Mouse (Mus musculus) megakaryocyte-erythroid progenitor cell, adult 5-6 weeks (primary cell): ENCODE data around the gene 4932438H23Rik. TPM values are rescaled to one million over a fixed set of nuclear protein-coding genes. Genes with fewer than 3 reads are reported as not detected.

ENCODE experiments used
- ATAC-seq: replicated peaks from 2 replicates; pipeline ENCODE4 v1.8.0; 2016; ENCODE audit warnings: mild to moderate bottlenecking, inconsistent platforms; ENCODE audit not compliant: severe bottlenecking, poor library complexity, low FRiP score, low TSS enrichment
- total RNA-seq, 2 experiments: library from RNA; stranded (forward) in 1 of 2; stranded (reverse) in 1 of 2; fragments of 200-1000, 215-1000 nt in 1 of 2; fragments of >200 nt in 1 of 2; fragmentation: Nextera tagmentation in 1 of 2; gene quantifications; 2 replicates each; pipeline ENCODE4 v1.2.3; 2014 to 2017

Gene 4932438H23Rik
- total RNA-seq (2014; fragmentation: Nextera tagmentation) (not detected in 2 replicates), total RNA-seq (2017) (not detected in 2 replicates)

DNA sequence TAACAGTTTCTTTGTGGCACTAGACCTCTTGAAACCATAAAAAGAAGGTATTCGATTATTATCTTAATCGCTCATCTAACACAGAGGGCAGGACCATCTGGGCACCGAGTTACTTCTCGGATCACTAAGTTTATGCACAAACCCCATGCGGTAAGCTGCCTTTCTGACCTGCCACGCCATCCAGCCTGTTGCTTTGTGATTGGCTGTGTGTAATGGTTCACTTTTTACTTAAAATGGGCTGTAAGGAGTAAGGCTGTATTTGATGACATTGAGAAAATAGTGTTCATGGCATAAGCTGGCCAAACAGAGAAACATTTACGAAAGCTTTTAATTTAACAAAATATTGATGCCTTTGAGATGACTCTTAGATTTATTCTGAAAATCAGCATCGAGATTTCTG, at the start of gene 4932438H23Rik:
Gene 4932438H23Rik (minus strand): TSS at position 101 of the 400 bp plus-strand sequence.
- no peak for ATAC-seq

DNA sequence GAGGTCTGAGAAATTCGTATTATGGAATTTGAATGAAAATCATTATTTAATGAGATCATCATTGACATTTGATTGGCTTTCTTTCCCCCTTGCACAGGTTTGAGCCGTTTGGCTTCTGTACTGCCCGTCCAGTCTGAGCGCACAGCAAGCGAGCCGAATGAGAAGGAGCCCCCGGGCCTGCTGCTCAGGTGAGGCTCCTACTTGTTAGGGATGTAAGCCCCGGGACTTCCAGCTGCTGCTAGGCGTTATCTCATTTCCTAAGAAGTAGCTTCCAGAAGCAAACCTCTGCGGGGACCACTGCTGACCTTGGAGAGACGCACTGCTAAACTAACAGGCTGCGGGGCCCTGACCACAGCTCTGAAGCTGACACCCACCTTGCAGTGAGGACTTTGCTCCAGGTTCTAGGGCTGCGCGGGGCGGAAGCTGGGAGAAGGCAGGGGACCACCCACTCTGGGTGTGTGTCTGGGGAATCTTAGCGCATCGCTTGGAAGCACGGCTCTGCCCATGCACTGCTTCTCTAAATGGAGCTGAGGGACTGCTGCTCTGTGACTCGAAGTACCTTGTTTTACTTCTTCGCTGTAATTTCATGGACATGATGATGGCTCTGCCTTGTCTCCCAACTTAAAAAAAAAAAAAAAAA, 46.2 kb upstream of the 4932438H23Rik start:
- no peak for ATAC-seq

DNA sequence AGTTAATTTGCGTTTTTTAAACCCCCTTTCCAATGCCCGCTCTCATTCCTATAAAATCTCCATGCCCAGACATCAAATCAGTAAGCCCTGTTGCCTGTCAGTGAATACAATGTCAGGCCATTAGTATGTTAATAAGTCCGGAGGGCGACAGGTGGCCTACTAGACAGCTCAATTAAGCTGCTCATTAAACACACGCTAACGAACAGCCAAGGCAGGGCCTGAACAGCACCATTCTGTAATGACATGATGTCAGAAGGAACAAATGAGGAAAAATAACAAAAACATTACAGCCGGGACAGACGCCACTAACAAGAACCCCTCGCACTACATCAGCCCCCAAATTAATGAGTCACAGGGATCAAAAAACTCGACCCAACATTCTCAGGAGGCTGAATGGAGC, 45.5 kb upstream of the 4932438H23Rik start:
- no peak for ATAC-seq

DNA sequence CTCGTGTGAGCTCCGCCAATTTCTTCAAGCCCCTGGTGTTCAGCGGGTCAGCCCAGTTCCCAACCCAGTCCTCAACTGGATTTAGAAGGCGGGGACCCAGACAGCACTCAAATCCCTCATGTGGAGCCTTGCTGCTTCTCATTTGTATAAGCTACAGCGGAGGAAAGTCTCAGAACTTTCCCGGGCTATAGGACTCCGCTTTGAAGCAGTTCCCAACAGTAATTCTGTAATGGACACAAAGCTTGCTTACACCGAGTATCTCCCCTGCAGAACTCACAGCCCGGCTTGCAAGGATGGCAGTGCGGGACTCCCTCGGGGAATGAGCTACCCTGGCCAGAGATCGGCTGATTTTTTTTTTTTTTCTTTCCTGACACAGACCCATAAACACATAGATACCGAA, 45.1 kb upstream of the 4932438H23Rik start:
- ATAC-seq: no peak

DNA sequence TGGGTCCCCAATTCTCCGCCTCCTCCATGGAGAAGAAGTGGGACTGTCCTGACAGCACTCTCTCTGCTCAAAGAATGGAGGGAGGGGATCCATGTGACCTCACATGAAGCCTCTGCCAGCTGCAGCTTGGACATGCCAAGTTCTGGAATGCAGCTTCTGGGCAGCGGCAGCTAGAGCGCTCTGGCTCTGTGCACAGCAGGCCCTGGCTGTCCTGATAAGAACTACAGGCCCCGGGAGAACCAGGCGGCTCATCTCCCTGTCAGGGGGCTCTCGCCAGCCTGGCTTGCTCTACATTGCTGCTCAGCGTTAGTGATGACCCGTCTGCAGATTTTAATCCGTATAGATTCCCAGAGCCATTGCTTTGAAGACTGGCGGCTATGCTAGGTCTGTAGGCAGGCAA, 44.6 kb upstream of the 4932438H23Rik start:
- ATAC-seq: peak; percentile 30; the same call in 1 of the 2 replicates

DNA sequence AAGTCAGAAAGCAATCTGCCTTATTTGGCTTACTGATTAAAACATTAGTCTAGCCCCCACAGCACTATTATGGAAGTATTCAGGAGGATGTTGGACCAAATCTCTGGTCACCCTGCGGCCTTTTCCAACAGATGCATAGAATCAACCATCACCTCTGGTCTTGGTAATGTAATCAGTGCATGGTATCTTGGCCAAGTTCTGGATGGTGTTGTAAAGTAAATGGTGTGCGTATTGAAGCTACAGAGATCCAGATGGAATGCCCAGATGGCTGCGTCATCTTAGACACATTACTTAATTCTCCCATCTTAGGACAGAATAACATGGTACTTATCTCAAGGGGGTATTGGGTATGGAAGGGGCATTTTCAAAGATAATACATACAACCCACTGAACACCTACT, 43.8 kb upstream of the 4932438H23Rik start:
- ATAC-seq: no peak

DNA sequence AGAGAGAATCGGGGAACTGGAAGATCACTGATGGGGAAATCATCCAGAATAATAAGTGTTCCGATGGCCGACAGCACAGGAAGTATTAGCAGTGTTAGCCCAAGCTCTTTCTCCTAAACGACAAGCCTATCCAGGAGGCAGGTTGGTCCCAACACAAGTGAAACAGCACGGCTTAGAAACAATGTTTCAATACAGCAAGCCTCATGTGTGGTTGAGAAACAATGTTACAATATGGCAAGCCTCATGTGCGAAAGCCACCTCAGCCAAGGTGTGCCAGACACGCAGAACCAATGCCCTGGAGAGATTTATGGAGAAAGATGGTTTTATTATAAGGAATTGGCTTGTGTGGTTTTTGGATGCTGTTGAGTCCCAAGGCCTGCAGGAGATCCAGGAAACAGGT, 43.2 kb upstream of the 4932438H23Rik start:
- ATAC-seq: no peak

DNA sequence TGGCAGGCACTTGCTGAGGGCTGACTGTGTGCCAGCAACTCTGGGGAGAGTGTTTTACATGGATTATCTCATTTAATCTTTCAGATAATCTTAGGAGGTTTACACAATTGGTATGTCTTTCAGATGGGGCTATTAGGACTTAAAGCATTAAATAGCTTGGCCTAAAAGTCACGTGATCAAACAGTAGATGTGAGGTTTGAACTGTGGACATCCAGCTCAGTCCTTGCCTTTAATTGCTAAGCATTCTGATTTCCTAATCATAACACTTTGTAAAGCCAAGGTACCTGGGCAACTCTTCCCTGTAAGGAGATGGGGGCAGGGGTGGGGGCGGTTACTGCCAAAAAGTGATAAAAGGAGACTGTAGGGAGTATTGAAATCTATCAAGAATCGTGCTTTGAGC, 41.7 kb upstream of the 4932438H23Rik start:
- no peak for ATAC-seq

DNA sequence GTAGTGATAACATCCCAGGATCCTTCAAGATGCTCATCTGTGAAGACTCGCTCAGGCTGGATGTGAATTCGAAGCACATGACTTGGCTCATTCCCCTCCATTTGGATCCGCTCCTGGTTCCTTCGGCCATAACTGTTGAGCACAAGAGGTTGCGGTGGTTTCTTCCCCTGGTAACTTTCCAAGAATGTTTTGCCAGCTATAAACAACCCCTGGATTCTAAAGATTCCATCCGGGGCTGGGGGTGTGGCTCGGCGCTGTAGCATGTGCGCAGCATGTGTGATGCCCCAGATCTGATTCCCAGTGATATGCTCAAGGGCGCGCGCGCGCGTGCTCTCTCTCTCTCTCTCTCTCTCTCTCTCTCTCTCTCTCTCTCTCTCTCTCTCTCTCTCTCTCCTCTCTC, 35.0 kb upstream of the 4932438H23Rik start:
- no peak for ATAC-seq

DNA sequence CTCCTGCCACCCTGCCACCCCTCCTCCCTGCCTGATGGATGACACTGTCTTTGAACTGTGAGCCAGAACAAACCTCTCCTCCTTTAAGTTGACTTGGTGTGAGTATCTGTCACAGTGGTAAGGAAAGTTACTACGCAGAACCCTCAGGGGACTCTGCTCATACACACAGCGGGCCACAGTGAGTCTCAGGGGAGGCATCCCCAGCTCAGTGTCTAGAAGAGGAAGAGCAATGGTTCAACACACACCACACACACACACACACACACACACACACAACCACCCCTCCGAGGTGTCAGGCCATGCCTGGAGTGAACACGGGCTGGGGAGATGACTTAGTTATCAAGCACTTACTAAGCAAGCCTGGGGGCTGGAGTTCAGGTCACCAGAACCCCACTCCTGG, 33.5 kb upstream of the 4932438H23Rik start:
- ATAC-seq: no peak

DNA sequence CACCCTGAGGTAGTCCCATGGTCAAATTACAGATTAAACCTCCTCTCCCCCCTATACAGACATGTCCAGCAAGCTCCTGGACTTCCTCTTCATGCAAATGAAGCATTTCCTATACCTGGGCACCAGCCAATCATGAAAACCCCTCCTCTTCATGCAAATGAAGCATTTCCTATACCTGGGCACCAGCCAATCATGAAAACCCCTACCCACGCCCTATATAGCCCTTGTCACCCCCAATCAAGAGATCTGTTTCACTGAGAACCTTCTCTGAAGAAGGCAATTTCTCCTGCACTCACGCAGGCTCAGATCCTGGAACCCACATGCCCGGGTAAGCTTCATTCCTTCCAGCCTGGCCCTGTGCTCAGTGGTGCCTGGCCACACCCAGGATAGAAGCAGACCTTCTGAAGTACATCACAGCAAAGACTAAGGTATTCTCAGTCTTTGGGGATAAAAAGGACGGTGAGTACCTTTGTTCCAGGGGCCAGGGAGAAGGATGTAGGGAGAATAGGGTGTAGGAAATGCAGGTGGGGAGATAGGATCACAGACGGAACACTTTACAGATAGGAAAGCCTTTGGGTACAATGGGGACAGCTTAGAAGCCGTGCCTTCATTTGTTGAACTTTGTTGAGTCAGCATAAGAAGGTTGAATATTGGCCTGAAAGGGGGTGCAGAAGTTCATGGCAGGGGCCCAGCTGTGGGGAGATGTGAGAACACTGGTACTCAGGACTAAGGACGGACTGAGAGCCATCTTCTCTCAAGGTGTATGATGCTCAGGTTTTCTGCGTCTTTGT, 32.0 kb upstream of the 4932438H23Rik start:
- ATAC-seq: no peak

DNA sequence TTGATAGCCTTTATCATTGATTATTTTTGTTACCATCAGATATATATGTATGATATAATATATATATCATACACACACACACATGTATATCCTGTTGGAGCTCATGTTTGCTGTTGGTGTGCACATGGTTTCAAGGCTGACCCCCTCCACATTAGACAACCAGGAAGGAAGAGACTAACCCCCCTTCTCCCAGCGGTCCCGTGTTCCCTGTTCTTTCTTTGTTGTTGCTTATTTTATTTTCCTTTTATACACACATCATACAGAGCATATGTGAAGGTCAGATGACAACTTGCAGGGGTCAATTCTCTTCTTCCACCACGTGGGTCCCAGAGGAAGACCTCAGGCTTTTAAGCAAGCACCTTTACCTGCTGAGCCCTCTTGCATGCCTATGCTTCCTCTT, 29.3 kb upstream of the 4932438H23Rik start:
- no peak for ATAC-seq

DNA sequence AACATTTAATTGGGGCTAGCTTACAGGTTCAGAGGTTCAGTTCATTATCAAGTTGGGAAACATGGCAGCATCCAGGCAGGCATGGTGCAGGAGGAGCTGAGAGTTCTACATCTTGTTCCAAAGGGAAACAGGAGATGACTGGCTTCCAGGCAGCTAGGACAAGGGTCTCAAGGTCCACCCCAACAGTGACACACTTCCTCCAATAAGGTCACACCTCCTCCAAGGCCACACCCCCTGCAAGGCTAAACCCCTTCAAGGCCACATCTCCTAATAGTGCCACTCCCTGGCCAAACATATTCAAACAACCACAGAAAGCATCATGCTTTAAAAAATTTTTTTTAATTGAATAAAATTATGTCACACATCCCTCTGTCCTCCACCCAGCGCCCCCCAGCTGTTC, 28.9 kb upstream of the 4932438H23Rik start:
- no peak for ATAC-seq

DNA sequence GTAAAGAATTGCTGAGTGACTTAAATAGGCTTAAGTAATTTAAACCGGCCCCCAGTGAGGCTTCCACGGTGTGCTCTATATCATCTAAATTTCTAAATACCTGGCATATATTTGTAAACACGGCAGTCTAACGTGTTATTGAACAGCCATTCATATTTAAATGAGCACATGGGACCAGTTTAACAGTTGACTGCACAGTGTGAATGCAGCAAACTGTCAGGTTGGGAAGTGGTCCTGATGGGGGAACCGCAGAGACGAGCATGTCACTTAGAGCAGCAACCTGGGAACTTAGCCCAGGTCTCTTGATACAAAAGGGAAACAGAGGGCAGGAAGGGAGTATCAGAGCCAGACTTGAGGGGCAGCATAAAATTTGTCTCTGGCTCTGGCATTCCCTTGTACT, 25.0 kb upstream of the 4932438H23Rik start:
- no peak for ATAC-seq

DNA sequence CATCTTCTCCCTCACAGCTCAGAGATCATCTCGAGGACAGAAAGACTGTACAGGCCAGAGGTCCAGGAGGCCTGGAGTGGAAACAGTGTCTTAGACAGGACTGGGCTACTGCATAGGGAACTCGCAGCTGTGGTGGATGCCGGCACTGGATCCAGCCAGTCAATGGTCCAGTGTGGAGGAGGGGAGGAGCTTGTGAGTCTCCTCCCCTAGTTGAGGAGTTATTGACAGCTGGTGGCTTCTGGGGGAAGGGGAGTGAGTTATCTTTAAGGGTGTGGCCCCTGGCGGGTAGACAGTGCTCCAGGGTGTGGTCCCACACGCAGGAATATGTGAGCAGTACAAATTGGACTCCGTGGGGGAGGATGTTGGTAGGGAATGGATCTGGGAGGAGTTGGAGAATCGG, 21.8 kb upstream of the 4932438H23Rik start:
- ATAC-seq: no peak

DNA sequence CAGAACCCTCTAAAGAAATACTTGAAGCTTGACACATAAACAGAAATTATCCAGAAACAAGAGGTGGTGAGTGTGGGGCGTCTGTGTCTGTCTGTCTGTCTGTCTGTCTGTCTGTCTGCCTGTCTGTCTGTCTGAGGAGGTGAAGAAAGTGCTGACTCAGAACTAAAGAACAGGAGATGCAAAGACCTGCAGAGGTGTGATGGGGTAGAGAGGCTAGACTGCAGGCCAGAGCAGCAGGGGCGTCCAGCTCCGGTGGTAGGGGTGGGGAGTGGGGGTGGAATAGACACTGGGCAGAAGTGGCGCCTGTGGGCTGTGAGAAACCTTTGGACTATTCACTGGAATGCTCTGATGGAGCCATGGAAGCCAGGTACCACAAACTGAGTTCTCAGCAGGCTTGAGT, 21.1 kb upstream of the 4932438H23Rik start:
- no peak for ATAC-seq

DNA sequence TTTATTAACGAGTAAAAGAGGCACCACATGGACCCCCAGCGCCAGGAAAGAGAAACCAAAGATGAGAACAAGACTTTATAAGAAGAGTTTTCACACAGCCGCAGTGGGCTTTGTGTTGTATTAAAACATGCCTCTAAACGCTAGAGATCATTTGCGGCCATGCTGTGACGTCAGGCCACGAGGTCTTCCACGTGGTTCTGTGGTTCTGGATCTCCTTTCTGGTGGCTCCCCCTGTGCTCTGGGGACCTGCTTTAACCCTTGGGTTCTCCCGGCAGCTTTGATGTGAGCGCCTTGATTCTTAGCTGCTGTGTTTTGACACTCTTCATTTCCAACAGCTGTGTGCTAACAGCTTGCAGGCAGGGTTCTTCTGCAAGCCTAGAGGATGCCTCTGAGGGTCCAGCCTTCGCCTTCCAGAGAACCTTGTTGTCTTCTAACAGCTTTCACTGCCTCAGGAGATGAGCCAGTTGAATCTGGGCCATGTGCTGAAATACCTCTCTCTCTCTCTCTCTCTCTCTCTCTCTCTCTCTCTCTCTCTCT, 16.1 kb upstream of the 4932438H23Rik start:
- ATAC-seq: no peak

DNA sequence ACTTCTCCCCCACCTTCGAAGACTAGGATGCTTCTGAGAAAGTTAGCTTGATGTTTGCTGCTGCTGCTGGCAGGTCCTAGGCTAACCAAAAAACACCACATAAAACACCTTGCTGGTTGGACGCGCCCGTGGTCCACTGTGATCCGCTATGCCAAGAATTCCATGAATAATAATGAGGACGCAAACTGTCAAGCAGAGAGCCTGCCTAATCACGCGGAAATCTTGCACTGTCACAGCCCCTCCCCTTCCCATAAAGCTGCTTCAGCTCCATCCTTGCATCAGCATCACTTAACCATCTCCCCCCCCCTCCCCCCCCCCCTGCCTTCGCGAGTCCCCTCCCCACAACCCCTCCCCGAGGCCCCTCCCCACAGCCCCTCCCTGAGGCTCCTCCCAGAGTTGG, 12.7 kb upstream of the 4932438H23Rik start:
- ATAC-seq: no peak

DNA sequence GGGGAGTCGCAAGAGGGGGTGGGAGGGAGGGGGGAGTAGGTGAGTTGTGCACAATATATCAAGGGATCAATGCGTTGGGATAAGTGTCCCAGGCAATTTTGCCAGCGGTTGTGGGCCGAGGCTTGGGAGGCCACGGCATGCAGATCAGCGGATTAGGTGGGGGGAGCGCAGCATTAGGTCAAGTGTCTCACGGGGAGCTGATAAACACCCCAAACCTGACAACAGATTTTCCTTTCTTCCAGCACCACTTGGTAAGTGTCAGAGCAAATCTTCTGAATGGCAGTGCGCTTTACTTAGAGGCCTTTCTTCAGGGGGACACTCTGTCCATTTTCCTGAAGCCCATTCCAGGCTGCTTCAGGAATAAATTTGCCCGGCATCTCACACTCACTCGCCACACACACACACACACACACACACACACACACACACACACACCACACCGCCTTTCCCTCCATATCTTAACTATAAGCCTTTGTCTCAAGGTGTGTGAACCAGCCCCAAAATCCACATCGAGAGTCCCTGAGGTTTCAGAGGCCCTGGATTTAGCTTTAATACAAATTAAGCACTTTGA, 10.6 kb upstream of the 4932438H23Rik start:
- ATAC-seq: no peak

DNA sequence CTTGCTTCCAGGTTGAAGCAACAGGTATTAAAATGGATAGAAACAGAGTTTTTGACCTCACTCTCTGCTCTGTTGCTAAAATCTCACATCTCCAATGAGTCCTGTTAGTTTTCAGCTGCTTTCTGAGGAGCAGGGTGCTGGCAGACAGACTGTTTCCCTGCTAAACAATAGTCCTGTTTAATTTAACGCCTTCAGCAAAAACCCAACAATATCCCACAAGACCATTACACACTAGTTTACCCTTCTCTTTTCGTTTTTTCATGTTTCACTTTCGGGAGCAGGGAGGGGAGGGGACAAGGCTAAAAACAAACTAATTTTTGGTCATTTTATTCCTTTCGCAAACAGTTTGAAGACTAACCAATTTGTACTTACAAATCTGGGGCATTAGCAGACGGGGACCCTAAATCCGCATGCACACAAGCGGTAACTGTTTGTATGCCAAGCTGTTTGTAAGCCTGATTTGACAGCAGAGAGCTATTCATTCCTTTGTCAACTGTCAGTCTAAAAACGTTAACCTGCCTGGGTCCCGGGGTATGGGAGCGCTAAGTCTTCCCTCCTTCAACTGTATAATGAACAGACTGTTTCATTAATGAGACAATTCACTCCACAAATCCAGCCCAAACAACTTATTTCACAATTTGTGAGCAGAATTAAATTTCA, 10.0 kb upstream of the 4932438H23Rik start:
- ATAC-seq: no peak
